Mouse (Mus musculus) neural tube, embryonic 11.5 days (tissue): Measurements from ENCODE around the gene Gm20671. TPM values are rescaled to one million over a fixed set of nuclear protein-coding genes. Genes with fewer than 3 reads are reported as not detected.

ENCODE experiments used
- ATAC-seq: fragments of 200-750 bp; cut with Nextera tagmentation; 2 replicates; pipeline ENCODE4 v1.8.0; 2017; ENCODE audit warnings: moderate number of reproducible peaks, mild to moderate bottlenecking, moderate TSS enrichment, moderate library complexity; ENCODE audit not compliant: insufficient read depth, low FRiP score, low TSS enrichment
- DNase-seq: peaks from one replicate; pipeline ENCODE4 v3.0.0-alpha.2; 2015; ENCODE audit warnings: low spot score
- H3K27ac ChIP-seq: fragments of 300-500 bp; sonication (generic); 2 replicates; pipeline ENCODE4 v1.5.1; 2014; ENCODE audit warnings: low read depth, mild to moderate bottlenecking, low read length
- H3K27me3 ChIP-seq: fragments of 300-500 bp; sonication (generic); 2 replicates; pipeline ENCODE4 v1.6.1; 2014; ENCODE audit warnings: mild to moderate bottlenecking, low read length, mixed read lengths; ENCODE audit not compliant: control insufficient read depth, insufficient read depth
- H3K36me3 ChIP-seq: fragments of 300-500 bp; sonication (generic); 2 replicates; pipeline ENCODE4 v1.6.1; 2014; ENCODE audit warnings: mild to moderate bottlenecking, low read length, moderate library complexity, mixed read lengths; ENCODE audit not compliant: control insufficient read depth, insufficient read depth
- H3K4me1 ChIP-seq: fragments of 300-500 bp; sonication (generic); 2 replicates; pipeline ENCODE4 v1.6.1; 2014; ENCODE audit warnings: low read length, mixed read lengths; ENCODE audit not compliant: control insufficient read depth, insufficient read depth
- H3K4me2 ChIP-seq: fragments of 300-500 bp; sonication (generic); 2 replicates; pipeline ENCODE4 v1.6.1; 2014; ENCODE audit warnings: low read depth, mild to moderate bottlenecking, moderate library complexity
- H3K4me3 ChIP-seq: fragments of 300-500 bp; sonication (generic); 2 replicates; pipeline ENCODE4 v1.5.1; 2014; ENCODE audit warnings: low read depth, low read length
- H3K9ac ChIP-seq: fragments of 300-500 bp; sonication (generic); 2 replicates; pipeline ENCODE4 v1.6.1; 2014; ENCODE audit warnings: mild to moderate bottlenecking, low read length
- H3K9me3 ChIP-seq: fragments of 300-500 bp; sonication (generic); 2 replicates; pipeline ENCODE4 v1.6.1; 2016; ENCODE audit warnings: low read length; ENCODE audit not compliant: control insufficient read depth
- WGBS: fragments of 180-500 bp; shearing (Covaris S2); extraction: QIAGEN DNeasy Blood & Tissue Kit; methylation state at CpG from one replicate; pipeline ENCODE4 v1.1.7; 2014; 5-methylcytosine and 5-hydroxymethylcytosine counted together
- polyA plus RNA-seq: library from polyadenylated mRNA; unstranded; fragments of >200 nt; fragmentation: Nextera tagmentation; extraction: Ambion mirVana; gene quantifications from 2 replicates; pipeline ENCODE4 v1.2.1, GENCODE M21; 2014

Gene Gm20671
- polyA plus RNA-seq, 1 experiment from 2014 or later = not detected

DNA sequence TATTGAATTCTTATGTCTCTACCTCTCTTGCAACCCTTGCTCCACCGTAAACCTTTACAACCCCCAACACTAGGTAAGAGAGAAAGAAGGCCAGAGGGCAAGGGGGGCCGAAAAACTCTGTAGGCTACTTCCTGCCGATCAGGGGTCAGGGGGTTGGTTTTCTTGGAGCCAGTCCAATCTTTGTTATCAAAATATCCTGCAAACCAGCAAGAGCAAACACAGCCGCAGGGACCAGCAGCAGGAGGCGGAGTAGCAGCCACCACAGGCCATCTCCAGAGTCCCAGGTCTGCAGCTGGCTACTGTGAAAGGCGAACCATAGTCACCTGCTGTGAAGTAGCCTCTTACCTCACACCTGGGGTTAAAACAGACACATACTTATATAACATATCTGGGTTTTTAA is 108.0 kb downstream of the Gm20671 start:
- ATAC-seq (no peak), DNase-seq (no peak)
- Histone ChIP-seq H3K4me3 (no peak overlapping the region), H3K27me3 (no peaks in the 10 kb centered on the region), H3K4me2 (no peak overlapping the region), H3K27ac (no peak overlapping the region), H3K9ac (no peak overlapping the region), H3K4me1 (no peaks in the 10 kb centered on the region), H3K36me3 (no peaks in the 10 kb centered on the region), H3K9me3 (no peaks in the 10 kb centered on the region)
- WGBS = 56% methylated on average over 6 of the region's 6 CpGs

DNA sequence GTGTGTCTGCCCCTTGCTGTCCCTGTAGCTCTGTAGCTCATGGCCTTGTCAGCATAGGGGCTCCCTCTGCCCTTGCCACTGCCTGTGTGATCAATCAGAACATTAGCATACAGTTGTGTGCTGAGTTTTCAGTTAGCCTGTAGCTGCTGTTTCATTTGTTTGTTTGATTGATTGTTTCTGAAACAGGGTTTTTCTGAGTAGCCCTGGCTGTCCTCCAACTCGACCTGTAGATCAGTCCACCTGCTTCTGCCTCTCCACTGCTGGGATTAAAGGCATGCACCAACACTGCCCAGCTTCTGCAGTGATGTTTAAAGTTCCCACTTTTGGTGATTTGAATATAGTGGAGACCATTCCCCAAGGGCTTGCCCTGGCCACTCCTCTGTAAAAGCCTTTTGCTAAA is 109.2 kb downstream of the Gm20671 start:
- no peak for ATAC-seq

DNA sequence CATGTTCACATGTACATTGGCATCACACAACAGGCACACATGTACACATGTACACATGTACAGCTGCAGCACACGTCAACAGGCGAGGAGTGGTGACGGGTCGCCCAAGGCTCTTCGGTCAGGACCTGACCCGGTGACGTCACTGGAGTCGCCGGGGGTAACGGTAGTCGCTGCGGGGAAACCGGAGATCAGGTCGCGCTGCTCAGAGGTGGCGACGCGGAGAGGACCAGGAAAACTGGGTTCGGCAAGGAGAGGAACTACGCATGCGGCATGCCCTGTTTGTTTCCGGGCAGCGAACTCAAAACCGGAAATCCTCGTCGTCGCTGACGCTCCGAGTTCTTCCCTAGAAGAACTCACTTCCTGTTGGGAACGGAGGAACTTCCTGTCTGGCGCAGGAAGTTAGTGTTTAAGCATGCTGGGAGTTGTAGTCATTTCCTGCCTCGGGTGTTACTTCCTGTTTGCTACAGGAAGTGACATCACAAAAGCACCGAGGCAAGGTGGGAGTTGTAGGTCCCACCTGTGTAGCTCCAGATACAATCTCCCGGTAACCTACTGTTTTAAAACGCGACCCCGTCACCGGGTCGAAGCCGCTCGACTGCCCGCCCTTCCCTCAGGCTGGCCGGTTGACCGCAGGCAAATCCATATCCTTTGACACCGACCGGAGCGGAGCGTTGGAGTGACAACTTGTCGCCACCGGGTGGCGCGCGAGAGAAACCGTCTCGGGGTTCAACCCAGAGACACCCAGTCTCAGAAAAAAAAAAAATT is 113.0 kb downstream of the Gm20671 start:
- WGBS = 1% methylated on average over 55 of the region's 55 CpGs
- Histone ChIP-seq H3K27me3 (no peaks in the 10 kb centered on the region), H3K4me3 (peak overlapping the region; percentile 51), H3K9me3 (no peaks in the 10 kb centered on the region), H3K4me1 (no peaks in the 10 kb centered on the region; the same call in 1 of the 2 replicates), H3K4me2 (peak overlapping the region; percentile 64), H3K27ac (peak overlapping the region; percentile 65), H3K36me3 (no peaks in the 10 kb centered on the region), H3K9ac (peak overlapping the region; percentile 66)
- ATAC-seq (peak; percentile 97), DNase-seq (peak; percentile 91)

More for the DNA sequence above, 109.2 kb downstream of the Gm20671 start:
- Histone ChIP-seq H3K36me3 (no peaks in the 10 kb centered on the region), H3K9ac (no peak overlapping the region), H3K4me3 (no peak overlapping the region), H3K27ac (no peak overlapping the region), H3K4me2 (no peak overlapping the region), H3K9me3 (no peaks in the 10 kb centered on the region), H3K4me1 (no peaks in the 10 kb centered on the region; the same call in 1 of the 2 replicates), H3K27me3 (no peaks in the 10 kb centered on the region)
- no peak for DNase-seq
- 53% methylated on average over 1 of the region's 1 CpGs for WGBS

DNA sequence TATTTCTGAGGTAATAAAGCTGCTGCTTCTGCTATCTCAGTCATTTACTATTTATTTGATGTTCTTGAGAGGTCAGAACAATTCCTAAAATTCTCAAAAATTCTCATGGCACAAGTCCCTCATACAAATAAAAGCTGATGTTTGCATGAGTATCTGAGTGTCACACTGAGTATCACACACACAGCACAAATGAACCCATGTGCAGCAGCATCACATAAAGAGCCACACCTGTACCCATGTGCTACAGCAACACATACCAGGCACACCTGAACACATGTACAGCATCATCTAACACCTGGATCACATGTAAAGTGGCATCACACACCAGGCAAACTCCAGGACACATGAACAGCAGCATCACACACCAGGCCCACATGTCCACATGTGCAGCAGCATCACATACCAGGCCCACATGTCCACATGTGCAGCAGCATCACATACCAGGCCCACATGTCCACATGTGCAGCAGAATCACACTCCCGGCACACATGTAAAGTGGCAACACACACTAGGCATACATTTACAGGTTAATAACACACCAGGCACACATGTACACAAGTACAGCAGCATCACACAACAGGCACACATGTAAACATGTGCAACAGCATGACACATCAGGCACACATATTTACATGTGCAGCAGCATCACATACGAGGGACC is 113.7 kb downstream of the Gm20671 start:
- Histone ChIP-seq H3K36me3 (no peaks in the 10 kb centered on the region), H3K9ac (peak overlapping the region; percentile 66), H3K4me2 (peak overlapping the region; percentile 64), H3K27me3 (no peaks in the 10 kb centered on the region), H3K4me3 (peak overlapping the region; percentile 51), H3K4me1 (no peaks in the 10 kb centered on the region; the same call in 1 of the 2 replicates), H3K9me3 (no peaks in the 10 kb centered on the region), H3K27ac (peak overlapping the region; percentile 65)
- WGBS = 21% methylated on average over 2 of the region's 2 CpGs
- ATAC-seq (peak; percentile 15), DNase-seq (peak; percentile 30)

DNA sequence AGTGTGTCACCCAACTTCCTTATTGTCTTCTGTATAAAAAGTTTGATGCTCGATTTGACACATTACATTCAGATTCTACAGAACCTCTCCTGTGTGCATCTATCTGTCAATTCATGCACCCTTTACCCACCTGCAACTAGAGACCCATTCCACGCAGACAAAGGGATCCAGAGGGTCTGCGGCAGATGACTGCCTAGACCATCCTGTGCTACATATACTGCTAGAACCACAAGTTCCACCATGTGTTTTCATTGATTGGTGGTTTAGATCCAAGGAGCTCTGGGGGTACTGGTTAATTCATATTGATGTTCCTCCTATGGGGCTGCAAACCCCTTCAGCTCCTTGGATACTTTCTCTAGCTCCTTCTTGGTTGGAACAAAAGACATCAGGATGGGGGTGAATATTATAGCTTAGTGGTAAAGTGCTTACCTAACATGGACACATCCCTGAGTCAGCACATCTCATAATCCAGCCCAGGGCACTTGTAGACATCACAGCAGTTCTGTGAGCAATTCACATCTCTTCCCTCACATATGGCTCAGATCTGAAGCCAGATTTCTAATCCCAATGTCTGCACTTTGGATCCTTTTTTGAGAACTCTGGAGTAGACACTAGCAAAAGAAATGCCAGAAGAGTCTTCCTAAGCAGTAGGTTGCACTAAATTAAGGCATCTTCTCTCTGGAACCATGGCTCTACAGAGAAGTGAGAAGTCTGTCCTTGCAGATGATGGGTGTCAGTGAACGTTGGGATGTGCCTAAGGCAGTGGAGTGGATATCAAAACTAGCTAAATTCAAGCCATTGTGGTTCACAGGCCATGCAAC is 114.5 kb downstream of the Gm20671 start:
- H3K9ac ChIP-seq = no peak overlapping the region
- no peaks in the 10 kb centered on the region for H3K27me3 ChIP-seq
- ATAC-seq (no peak), DNase-seq (no peak)
- H3K4me3 ChIP-seq = no peak overlapping the region
- H3K4me1 ChIP-seq = no peaks in the 10 kb centered on the region; the same call in 1 of the 2 replicates
- no peaks in the 10 kb centered on the region for H3K9me3 ChIP-seq
- H3K27ac ChIP-seq = no peak overlapping the region
- 69% methylated on average over 4 of the region's 4 CpGs for WGBS
- H3K4me2 ChIP-seq = no peak overlapping the region
- no peaks in the 10 kb centered on the region for H3K36me3 ChIP-seq

DNA sequence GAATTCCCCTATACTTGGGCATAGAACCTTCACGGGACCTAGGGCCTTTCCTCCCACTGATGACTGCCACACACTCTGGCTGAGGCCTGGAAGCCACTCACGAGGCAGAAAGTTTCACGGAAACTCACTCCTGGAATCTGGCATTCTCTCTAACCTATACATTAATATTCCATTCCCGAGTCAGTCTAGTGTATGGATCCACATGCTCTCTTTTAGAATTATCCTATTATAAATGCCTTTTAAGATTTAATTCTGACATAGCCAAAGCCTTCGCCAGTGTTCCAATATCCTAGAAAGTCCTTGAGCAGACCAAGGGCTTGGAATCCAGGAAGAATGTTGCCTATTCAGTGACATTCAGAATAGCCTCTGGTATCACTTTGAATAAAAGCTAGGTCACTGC is 115.4 kb downstream of the Gm20671 start:
- H3K4me3 ChIP-seq = no peak overlapping the region
- no peaks in the 10 kb centered on the region for H3K36me3 ChIP-seq
- no peak overlapping the region for H3K9ac ChIP-seq
- DNase-seq (no peak), ATAC-seq (no peak)
- no peaks in the 10 kb centered on the region; the same call in 1 of the 2 replicates for H3K4me1 ChIP-seq
- no peaks in the 10 kb centered on the region for H3K27me3 ChIP-seq
- no peaks in the 10 kb centered on the region for H3K9me3 ChIP-seq
- H3K4me2 ChIP-seq = no peak overlapping the region
- no peak overlapping the region for H3K27ac ChIP-seq
- 78% methylated on average over 5 of the region's 5 CpGs for WGBS

DNA sequence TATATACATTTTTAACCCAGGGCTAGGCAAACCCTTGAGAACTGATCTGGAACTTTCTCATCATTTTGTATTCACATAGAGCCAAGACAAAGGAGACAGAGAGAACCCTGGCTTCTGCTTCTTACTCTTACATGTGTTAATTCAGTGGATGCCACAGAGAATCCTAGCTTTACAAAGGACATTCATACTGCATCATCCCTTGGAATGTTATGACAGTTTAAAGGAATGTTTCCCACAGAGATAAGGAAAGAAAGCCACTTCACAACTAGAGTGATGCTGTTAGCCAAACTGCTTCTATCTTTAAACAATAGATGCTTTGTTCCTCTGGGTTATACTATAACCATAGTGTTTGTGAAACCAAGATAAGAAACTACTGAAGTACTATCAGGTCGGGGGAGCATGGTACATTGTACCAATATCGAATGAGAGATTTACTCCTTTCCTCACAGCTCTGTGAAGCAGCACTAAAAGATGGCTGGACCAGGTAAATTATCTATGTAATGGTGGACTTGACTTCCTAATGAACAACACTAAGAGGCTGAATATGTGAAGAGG is 120.6 kb downstream of the Gm20671 start:
- no peak overlapping the region for H3K4me2 ChIP-seq
- no peak overlapping the region for H3K9ac ChIP-seq
- no peak overlapping the region for H3K4me3 ChIP-seq
- H3K27ac ChIP-seq = no peak overlapping the region
- ATAC-seq = no peak
- no peaks in the 10 kb centered on the region for H3K4me1 ChIP-seq
- no peaks in the 10 kb centered on the region for H3K9me3 ChIP-seq
- 71% methylated on average over 2 of the region's 2 CpGs for WGBS
- no peaks in the 10 kb centered on the region for H3K36me3 ChIP-seq
- DNase-seq = no peak
- H3K27me3 ChIP-seq = no peaks in the 10 kb centered on the region

DNA sequence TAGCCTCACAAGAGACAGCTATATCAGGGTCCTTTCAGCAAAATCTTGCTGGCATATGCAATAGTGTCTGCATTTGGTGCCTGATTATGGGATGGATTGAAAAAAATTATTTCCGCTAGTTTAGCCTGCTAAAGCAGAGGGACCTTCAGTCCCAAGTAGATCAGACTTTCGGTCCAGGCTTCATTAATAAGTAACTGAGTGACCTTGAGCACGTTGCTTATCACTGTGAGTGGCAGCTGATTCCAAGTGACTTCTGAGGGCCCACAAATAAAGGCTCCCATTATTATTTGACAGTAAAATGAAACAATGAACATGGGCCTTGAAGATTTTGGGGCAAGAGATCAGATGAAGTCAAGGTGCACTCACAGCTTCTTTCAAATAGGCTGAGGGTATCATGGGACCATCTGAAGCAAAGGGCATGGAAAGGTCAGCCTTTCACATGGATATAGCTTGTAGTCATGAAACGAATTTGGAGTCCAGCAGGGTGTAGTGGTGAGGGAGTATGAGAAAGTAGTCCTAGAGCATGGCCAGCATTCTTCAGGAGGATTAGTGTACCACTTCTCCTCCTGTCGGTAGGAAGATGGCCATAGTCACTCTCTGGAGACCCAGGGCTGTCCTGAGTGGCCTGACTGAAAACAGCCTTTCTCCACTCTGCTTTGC is 129.6 kb downstream of the Gm20671 start:
- Histone ChIP-seq H3K9ac (no peak overlapping the region), H3K9me3 (no peaks in the 10 kb centered on the region), H3K4me1 (no peaks in the 10 kb centered on the region), H3K27ac (no peak overlapping the region), H3K4me2 (no peak overlapping the region), H3K36me3 (no peaks in the 10 kb centered on the region), H3K27me3 (no peaks in the 10 kb centered on the region), H3K4me3 (no peak overlapping the region)
- 68% methylated on average over 5 of the region's 5 CpGs for WGBS
- no peak for ATAC-seq
- DNase-seq = no peak
